Mouse (Mus musculus) brain, adult 2 months (tissue): ENCODE measurements around the gene Lcmt1.
A peak's percentile ranks its signal among the peaks of the same experiment; 100 is the strongest.

ENCODE experiments used
- DNase-seq: peaks from one replicate; pipeline ENCODE4 v3.0.0; 2011; ENCODE audit warnings: low read depth, low spot score

The Lcmt1 gene

DNA sequence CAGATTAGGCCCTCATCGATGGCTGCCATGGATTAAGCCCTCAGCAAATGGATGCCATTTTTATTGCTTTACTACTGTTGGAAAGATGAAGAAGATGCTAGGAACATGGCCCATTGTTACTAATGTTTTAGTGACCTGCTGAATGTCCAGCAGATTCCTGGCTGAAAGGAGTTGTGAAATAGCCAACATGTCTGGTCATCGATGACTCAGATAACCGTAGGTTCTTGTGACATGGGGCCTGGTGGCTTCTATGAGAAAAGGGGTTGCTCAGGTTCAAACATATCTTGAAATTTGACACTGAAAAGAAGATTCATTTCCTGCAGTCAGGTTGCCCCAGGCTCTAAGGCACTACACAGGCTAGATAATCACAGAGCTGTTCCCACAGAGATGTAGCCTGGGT lies 85.5 kb downstream of the Lcmt1 start:
- DNase-seq, result no peak

DNA sequence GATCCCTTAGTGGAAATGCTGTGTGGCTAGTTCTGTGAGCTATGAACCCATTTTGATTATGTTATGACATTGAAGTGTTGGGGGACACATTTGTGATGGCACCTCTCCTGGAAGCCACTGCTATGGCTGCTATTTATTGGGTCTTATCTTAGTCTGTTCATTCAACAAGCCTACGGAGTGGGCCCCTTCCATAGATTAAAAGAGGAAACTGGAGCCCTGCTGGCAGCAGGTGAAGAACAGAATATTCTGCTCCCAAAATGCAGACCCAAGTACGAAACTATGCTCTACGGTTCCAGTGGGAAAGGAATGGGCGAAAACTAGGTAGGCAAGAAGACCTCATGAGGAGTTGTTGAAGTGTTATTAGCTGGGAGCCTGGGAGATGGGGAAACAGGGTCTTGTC lies 88.7 kb downstream of the Lcmt1 start:
- DNase-seq, result no peak

DNA sequence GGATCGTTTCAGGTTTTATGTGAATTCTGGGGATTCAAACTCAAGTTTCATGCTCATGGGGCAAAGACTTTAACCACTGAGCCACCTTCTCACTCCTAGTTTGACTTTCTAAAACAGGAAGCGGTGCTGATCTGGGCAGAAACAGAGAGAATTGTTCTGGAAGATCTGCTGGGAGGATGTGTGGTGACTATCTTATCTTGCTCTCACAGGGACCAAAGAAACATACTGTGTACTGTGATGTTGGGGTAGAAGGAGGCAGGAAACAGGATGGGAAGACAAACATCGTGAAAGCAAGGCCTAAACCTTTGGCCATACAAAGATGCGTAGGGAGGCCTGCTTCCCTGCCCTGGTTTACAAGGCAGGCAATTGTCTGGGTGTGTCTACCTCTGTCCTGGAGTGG lies 89.7 kb downstream of the Lcmt1 start:
- no peak for DNase-seq

DNA sequence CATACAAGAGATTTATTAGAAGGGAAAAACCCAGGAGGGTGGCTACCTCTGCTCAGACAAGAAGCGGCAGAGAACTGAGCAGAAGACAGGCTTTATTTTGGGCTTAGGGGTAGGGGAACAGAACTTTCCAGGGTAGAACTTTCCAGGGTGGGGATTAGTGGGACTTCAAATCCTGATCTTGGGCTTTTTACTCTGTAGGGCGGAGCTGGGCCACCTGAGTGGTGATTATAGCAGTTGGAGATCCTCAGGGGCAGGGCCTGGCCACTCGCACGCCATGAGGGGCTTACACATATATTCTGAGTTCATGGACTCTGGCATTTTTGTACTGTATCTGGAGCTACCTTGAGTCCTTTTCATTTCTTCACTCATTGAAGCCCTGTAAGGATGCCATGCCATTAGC lies 91.7 kb downstream of the Lcmt1 start:
- DNase-seq, result no peak

DNA sequence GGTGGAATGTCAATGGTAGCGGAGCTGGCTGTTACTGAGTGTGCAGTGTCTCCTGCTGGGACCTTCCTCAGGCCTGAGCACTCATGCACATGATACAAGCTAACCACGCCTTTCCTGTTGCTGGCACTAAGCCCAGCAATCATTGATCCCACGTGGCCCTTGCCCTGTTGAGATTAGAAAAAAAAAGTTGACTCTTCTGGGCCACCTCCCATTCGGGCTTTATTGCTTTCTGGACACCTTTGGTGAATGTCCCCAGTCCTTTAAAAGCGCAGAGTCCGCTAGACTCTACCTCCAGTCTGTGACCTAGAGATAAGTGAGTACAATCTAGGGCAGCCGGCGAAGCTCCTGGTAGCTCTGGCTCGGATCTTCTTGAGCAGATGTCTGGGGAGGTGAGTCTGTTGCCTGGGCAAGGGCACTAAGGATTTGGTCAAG lies 92.5 kb downstream of the Lcmt1 start, which contains the start of gene Aqp8:
Gene Aqp8 (plus strand): TSS at position 222 of the 432 bp plus-strand sequence.
- peak; percentile 15 for DNase-seq

DNA sequence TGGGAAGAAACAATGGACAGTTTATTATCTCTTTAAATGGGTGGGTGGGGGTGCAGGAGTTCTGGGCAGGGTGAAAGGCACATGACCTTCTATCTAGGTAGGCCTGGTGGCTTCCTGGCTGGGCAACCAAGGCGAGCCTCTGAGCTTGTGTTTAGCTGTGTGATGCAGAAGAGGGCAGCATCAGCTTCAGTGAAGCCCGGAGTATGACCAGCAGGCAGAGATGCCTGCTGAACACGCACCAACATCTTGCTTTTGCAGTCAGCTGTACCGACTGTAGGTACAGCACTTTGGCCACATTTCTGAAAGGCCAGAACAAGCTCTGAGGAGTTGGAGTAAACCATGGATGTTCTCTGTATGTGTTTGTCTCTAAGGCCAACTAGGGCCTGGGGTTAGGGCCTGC lies 94.0 kb downstream of the Lcmt1 start:
- peak; percentile 16 for DNase-seq

DNA sequence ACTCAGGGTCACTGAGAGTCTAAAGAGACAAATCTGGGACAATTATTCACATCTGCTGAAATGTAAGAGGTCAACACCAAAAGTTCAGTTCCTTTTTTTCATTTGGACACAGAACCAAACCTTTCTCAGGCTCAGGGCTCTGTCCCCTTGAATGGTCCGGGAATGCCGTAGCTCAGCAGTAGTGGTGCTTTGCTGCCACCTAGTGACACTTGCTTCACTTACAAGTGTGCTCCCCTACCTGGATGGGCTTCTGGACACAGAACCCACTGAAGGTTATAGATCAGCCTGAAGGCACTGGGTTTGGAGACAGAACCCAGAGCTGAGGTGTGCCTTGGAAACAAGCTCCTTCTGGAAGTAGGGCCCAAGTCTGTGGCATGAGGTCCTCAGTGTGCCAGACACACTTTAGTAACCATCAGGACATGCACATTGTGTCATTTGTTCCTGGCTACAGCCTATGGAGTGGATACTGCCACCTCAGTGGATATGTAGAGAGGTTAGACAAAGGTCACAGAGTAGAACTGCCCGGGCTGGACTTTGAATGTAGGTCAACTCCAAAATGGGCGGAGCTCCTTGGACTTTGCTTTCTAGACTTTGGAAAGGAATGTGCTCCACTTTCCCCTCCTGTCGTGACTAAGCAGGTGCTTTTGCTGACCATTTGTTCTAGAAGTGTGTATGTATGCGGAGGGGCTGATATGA lies 96.3 kb downstream of the Lcmt1 start:
- DNase-seq, result peak; percentile 91

DNA sequence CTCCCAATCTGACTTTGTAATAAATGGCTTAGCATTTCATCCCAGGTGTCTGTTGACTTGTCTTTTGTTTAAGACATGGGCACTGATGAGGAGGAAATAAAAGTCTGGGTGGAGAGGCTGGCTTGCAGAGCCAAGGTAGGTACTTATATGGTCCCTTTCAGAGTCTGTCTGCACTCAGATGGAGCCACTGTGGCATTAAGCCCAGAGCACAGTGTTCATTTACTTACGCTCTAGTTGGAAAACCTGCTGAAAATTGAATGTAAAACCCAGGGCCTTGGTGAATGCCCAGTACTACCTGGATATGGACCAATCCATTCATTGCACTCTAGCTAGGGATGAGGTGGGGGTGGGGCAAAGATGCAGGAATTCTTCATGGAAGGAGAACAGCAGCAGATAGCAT lies 98.4 kb downstream of the Lcmt1 start:
- peak; percentile 78 for DNase-seq
